Mouse (Mus musculus): Measurements from ENCODE around the gene Ms4a2.

The Ms4a2 gene

DNA sequence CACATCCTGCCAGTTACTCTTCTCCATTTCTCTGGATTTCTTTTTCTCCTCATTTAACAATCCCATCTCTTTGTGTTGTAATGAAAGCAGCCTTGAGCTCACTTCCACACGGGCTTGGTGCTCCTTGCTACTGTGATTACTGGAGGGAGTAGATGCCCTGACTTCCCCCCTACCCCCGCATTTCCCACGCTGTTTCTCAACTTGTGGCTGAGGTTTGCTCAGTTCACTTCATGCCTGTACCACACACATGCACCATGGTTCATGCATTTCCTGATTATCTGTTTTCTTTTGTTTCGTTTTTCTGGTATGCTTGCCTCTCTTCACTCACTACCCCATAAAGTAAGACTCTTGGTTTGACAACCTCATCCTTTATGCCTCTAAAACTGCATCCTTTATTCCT, 34.3 kb downstream of the Ms4a2 start:
- DNase-seq (ENCODE audit: inconsistent ontology term): no peak

DNA sequence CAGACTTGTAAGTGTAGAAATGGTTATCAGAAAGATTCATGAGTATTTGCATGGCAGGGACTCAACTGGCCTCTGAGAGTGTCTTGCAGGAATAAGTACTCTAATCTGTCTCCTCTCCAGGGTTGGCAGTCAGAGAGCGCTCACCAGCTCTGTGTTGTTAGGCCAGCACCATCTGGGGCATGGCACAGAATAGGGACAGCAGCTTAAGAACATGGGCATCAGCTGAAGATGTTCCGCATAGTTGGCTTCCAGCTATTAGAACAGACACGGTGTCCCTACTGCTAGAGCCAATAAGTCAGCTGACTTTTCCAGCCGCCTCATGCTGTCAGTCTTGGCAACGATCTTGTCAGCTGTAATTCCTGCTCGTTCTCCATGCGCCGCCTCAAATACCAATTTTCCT, 48.6 kb downstream of the Ms4a2 start:
- no peak for DNase-seq (ENCODE audit: inconsistent ontology term)

All from Muller cell, postnatal 12 days (primary cell).